Mouse (Mus musculus) adrenal gland (tissue): ENCODE measurements at regions not wholly inside any gene's neighbourhood (a gene's known extent, or its start where the extent isn't known, plus 50 kb on each side); places are given as distances from the start of the nearest gene placed in this dataset.

Experiments
- intact Hi-C: fragments of 180-260 bp; cut with DNase I; formaldehyde crosslinking; loops from one replicate; pipeline ENCODE4 v1.15.1; 2025

DNA sequence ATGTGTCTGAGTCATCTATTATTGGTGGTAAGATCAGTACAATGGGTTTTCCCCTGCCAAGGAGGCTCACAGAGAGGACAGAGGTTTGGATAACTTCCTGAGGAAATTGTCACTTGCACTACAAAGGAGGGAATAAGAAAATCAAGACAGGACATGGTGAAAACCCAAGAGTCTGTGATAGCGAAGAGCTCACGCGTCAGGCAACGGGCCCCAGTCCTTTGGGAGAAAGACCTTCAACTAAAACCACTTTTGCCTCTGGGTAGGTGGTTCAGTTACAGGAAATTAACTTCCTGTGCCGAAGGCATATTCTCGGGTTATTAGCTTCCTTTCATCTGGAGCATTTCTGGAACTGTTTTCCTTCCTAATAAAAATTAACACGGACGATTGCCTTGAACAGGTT, 440.4 kb downstream of the Rnf144b start:
- intact Hi-C loops: no loop called here

DNA sequence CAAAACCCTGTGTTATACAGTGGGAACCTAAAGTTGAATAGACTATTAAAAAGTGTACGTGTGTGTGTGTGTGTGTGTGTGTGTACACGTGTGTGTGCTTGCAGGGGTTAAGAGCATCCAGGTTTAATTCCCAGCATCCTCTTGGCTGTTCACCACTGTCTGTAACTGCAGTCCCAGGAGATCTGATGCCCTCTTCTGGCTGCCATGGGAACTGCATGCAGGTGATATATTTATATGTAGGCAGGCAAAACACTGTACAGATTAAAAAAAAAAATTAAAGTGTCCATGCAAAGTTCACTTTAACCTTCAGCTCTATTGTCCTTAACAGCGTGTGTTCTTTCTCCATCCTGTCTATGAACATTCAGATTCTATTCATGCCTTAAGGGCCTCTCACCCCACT, 454.1 kb downstream of the Rnf144b start:
- intact Hi-C loops: loop anchor here (10.0 kb wide), 1 partner anchor 232 kb away; no protein-coding TSS in a partner anchor

DNA sequence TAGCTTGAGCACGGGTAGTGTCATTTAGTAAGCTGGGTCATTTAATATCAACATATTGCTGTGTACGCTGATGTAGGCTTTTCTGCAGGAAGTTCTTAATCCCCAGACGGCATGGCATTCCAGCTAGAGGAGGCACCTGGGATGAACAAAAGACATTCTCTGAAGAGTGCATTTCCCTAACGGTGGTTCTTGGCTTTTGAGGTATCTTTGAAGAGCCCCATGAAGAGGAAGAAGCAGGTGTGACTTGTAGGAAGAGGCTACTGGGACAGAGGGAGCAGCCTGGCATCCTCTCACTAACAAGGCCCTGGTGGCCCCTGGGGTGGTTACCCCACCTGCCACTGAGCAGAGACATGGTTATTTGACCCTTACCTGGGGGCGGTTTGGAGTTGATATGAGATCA, 457.7 kb downstream of the Rnf144b start:
- intact Hi-C loops: no loop called here

DNA sequence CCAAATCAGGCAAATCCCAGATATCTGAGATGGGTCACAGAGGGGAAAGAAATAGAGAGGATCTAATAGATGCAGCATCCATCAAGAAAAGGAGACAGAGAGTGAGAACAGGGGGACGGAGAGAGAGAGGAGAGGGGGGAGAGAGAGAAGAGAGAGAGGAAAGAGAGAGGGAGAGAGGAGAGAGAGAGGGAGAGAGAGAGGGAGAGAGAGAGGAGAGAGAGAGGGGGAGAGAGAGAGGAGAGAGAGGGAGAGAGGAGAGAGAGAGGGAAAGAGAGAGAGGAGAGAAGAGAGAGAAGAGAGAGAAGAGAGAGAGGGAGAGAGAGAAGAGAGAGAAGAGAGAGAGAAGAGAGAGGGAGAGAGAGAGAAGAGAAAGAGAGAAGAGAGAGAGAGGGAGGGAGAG, 462.7 kb downstream of the Rnf144b start:
- intact Hi-C loops: no loop called here

DNA sequence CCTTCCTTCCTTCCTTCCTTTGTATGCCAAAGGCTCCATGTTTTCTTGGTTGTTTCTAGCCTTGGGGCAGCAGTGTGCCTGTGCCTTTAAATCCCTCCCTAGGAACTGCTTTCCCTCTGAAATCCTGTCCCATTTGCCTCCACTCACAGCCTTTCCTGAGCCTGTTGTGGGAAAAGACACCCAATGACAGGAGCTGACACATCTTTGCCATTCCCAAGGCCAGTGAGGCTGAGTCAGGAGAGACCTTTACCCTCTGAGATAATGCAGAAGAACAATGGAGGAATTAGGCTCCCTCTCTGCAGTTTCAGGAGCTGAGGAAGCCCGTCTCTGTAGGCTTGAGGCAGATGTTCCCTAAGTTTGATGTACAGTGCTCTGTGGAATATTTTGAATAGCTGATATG, 480.2 kb downstream of the Rnf144b start:
- intact Hi-C loops: no loop called here

DNA sequence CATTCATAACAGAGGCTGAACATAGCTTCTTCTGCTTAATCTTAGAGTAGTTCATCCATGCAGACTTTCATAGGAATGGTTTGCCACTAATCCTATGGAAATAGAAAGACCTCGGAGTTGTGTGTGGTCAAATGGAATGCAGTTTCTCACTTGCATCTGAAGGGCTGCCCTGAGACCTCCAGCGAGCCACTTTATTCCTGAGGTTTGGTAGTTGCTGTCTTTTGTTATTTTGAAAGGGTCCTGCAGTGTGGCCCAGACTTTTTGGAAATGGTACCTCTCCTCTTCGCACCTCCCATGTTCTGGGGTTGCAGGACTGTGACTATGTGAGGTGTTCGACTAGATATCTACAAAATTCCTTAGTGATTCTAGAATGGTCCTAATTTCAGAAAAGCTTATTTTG, 489.0 kb downstream of the Rnf144b start:
- intact Hi-C loops: no loop called here

DNA sequence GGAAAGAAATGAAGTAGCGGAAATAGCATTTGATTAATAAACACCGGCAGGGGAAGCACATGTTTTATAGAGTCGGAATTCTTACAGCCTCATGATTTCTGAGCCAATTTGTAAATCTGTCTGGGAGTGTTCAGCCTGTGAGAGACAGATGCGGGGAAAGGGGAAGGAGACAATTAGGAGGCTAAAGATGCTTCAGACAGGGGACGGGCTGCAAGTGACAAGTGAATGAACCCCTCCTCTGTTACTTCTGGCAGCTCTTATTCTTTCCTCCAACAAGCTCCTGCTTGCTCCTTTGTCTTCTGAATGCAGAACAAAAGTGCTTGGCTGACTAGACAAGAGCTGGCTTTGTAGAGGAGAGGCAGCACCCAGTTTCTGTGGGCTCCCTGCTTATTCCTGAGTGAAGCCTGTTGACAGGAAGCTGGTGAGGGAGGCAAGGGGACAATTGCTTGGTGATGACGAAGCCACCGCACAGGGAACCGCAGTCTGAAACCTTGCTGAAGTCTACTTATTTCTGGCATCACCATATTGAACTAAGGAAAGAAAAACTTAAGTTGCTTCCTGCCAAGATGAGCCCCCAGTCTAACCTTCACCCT, 514.2 kb downstream of the Rnf144b start:
- intact Hi-C loops: no loop called here

DNA sequence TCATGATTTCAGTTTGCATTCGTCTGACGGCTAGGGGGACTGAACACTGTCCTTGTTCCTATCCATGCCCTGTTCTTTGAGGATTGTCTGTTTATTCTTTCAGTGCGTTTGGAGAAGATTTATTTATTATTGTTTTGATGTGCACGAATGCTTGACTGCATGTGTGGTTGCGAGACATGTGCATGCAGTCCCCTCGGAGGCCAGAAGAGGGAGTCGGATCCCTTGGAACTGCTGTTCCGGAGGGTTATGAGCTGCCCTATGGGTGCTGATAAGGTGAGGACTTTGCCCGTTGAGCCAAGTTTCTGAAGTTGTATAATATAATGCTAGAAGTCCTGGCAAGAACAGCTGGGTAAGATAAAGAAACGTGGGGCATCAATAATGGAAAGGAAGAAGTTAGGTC, 519.9 kb downstream of the Rnf144b start:
- intact Hi-C loops: no loop called here

DNA sequence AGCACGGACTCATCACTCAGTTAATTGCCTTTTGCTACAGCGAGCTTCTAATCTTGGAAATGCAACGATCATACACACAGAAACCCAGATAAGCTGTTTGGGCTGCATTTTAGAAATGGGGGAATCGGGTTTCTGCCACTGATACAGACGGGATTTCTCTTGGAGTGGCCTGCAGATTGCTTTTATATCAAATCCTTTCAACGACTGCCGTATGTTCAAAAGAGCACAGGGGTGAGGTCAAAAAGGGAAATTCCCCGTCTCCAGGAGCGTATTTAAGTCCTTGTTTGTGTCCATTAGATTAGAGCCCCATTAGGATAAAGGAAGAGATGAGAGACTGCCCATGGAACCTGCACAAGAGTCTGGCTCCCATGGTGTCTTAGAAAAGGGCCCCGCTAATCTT, 522.6 kb downstream of the Rnf144b start:
- intact Hi-C loops: no loop called here

DNA sequence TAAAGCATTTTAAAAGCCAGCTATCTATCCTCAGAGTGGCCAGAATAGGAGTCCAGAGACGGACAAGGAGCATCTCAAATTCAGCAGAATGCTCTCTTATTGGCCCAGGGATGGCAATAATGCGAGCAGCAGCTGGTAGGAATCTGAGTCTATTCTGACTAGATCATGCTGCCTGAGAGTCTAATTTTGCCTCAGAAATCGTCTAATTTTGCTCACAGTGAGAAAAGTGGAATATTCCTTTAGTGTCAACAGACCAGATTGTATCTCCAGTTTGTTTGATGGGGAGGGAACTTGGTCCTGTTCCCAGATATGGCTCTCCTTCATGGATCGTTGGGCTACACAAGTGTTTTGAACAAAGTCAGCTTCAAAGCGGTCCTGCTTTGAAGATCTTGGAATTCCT, 525.2 kb downstream of the Rnf144b start:
- intact Hi-C loops: no loop called here

DNA sequence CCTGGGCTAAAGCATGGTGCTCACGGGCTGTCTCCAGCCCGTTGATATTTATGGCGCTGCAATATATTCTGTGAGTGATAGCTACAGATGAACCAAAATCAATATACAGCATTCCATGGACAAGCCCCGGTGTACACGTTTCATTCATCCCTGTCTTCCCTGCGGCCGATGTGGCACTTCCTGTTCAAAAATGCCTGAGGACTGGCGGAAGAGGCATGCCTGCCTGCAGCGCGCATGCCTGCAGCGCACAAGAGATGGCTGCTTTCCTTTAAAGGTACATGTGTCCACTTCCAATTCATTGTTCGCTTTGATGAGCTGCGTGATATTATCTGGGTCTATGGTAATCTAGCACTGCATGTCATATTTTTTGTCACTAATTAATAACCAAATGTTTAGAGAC, 527.6 kb downstream of the Rnf144b start:
- intact Hi-C loops: no loop called here

DNA sequence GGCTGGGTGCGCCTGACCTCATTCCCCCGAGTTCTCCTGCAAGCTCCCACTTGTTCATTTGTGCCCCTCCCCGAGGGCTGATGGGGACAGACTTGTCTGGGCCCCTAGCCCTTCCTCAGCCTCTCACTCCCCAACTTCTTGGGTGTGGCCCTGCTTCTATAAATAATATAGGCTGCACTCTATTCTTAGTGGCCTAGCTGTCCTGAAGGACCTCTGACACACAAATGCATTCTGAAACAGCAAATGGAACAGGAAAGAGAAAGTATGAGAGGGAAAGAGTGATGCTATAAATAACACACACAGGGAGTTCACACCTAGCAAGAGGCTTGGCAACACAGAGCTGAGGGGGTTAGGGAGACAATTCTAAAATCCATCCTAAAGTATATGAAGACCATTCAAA, 544.0 kb downstream of the Rnf144b start:
- intact Hi-C loops: loop anchor here (5.0 kb wide), 1 partner anchor 796 kb away; no protein-coding TSS in a partner anchor

DNA sequence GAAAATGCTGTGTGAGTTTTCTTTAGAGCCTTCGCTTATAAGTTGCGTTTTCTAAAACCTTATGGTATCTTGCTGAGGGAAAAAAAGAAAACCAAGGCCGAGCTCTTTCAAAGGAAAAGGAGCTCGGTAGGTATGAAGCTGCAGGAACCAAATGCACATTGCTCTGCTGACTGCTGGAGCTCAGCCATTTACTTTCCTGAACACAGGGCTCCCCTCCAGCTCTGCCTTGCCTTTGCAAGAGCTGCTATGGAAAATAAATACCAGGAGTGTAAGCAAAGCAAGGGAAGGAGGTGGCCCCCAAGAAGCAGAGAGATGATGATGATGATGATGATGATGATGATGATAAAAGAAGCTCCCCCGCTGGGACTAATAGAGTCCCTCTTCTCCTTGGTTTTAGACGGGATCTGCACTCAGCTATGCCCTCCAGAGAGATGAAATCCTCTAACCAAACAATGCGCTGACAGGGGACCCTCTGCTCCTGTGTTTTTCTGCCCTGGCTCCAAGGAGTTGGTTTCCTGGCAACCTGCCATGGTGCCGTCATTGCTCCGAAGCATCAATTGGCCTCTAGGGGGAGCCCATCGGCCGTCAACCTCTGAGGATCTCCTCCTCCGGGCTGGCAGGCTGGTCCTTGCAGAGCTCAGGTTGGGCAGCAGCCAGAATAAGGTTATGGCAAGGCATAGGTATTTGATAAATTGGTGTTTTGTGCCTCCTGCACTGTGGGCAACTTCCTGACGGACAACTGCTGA, 544.7 kb downstream of the Rnf144b start:
- intact Hi-C loops: loop anchor here (1.0 to 5.0 kb wide), 2 partner anchors 606 to 795 kb away; no protein-coding TSS in a partner anchor

DNA sequence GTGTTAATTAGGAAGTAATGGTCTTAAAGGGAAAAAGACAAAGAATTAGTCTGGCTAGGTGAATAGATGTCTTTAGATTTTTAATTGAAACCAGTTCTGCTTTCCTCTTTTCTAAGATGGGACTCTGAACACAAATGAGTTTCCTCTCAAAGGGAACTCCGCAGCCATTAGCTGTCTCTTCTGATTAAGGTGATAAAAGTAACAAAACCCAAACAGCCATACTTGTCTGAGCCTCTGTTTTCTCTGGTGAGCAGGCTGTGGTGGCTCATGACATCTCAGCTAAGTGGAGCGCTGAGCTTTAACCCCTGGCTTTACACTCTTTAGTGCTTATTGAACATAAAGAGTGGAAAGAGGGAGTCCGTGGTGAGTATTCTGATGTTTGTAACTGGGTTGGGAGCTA, 565.7 kb downstream of the Rnf144b start:
- intact Hi-C loops: no loop called here

DNA sequence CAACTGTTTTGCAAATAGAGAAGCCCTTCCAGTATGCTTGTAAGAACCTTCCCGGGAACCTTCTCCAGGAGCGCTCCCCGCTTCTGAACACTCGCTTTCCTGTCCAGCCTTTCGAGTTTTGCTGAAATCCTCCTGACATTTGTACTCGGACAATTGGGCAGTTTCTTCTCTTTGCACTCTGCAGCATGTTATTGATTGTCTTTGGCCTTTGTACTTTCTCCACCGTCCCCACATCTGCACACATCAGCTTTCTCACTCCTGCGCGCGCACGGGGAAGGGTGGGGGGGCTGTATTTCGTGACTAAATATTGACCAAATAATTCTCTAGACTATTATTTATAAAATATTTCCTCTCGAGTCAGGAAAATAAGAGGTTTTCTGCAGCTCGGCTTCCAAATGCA, 567.2 kb upstream of the Id4 start:
- intact Hi-C loops: no loop called here

DNA sequence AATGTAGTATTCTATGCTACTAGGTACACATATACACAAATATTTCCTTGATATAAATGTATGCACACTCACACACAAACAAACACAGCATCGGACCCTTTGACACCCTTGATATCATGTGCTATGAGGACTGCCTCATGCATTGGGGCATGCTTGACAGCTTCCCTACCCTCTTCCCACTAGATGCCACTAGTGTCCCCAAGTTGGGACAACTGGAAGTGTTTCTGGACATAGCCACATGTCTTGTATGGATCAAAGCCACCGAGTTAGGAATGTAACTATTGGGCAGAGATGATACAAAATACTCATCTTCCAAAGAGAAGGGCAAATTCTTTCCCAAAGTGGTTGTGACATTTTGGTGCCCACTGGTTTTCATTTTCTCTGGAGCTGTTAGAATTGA, 565.2 kb upstream of the Id4 start:
- intact Hi-C loops: no loop called here

DNA sequence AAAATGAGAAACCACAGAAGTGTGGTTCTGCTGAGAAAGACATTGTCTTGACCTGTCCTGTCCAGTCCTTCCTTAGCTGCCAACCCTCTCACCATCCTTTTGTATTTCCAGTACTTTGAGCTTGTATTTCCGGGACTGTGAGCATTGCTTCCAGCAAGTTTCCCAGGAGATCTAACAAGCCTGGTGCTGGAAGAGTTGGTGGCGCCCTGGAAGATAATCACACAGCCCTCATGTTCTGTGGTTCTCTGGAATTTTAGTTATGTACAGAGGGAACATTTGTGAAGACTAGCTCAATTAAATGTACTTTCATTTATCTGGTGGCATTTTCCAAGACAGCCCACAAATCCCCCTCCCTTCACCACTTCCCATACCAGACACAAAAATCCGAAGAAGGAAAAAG, 560.5 kb upstream of the Id4 start:
- intact Hi-C loops: no loop called here

DNA sequence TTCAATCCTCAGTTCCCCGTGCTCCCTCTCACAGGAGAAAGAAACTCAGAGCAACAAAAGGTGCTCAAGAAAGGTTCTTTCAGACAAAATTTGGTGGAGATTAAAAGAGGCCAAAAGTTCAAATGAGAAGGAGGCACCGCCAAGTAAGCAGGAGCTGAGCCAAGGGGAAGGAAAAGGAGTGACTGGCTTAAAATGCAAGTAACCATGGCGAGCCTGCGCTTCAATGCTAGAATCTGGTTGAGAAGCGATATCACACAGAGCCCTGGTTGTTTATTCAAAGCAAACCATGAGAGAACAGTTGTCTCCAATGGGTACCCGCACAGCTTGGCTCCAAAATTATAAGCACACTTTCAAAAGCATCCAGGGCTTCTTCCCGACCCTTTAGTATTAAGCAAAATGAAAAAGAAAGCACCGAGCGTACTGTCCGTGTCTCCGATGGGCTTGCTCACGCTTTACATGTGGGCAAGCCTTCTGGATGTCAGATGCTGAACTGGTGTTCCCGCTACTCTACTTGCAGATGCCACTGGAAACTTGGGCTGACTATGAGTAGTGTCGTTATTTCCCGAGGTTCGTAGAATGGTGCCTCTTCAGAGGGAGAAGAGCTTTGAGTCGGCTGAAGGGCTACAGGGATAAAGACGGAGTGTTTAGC, 552.9 kb upstream of the Id4 start:
- intact Hi-C loops: no loop called here

DNA sequence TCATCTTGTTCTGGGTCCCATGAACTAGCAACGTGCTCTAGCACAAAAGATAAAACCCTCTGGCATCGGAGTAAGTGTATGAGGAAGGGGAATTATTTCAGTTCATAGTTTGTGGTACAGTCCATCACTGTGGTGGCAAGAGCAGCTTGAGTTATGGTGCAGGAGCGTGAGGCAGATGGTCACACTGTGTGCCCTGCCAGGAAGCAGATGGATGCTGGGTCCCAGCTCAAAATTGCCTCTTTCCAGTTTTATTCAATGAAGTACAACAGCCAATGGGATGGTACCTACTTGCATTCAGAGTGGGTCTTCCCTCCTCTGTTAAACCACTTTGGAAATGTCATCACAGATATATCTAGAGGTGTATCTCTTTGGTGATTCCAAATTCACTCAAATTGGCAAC, 551.7 kb upstream of the Id4 start:
- intact Hi-C loops: no loop called here

DNA sequence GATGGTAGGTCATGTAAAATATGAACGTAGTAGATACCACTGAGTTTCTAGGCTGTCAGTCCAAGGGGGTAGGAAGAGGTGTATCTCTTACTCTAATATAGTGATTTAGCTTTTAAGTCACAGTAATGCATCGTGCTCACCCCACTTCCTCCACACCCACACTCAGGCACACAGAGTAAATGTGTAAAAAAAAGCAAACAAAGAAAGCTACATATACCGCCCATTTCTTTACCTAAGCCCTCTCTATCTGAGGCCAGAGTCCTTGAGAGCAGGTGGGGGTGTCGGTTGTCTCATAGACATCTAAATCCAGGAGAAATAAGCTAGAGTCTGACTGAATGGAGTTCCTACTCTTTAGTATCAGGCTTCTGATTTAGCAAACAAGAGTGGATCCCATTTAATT, 548.5 kb upstream of the Id4 start:
- intact Hi-C loops: no loop called here

DNA sequence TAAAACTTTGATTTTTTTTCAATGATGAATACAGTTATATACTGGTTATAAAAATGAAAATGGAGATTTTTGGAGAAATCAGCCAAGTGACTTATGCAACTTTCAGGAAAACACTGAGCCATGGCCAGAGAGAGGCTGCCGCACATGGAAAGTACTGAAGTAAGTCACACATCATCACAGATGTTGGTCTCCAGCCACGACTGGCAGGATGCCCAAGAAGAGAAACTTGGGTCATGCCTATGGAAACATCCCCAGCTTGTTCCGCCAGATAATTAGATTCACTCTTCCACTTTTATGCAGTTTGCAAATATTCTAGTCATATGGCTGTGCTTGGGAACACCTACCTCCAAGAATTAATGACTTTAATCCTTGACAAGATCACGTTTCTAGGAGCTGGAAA, 544.8 kb upstream of the Id4 start:
- intact Hi-C loops: loop anchor here (5.0 kb wide), 1 partner anchor 231 kb away; no protein-coding TSS in a partner anchor

DNA sequence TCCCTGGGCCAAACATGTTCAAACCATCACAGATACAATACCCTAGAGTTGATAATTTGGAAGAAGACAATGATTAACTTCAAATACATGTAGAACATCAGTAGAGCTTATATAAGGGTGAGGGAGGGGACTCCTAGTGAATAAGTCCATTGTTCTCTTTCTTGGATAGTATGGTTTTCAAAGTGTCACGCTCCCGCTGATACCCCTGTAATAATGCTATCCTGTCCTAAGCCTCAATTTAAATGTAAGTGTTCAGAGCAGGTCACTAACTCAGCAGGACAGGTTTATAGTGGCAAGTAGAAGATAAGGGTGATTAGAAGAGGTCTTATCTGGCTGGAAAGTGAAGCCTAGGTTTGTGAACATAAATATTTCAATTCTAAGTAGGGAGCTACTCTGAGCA, 540.4 kb upstream of the Id4 start:
- intact Hi-C loops: no loop called here

DNA sequence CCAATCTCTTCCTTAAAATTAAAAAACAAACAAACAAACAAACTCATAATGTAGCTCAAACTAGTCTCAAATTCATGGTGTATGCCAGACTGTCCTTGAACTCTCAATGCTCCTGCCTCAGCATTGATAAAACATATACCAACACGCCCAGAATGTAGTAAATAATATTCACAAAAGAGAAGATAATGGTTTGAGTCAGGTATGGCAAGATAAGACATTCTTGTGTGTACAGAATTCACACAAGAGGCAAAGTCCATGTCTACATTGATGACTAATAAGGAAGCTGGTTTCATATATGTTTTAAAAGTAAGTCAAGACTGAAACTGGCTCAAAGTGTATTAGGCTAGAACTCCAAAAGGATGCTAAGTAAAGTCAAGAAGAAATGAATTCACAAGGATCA, 526.6 kb upstream of the Id4 start:
- intact Hi-C loops: no loop called here
